Mouse (Mus musculus): ENCODE results near the gene Epp13.
"Not testable (repeated sequence)": the region's sequence is repeated elsewhere in the genome, so short reads cannot be mapped to it uniquely, and the experiment has no call there.

GRCm38 (mm10) chr7:6214691-6215090 is 37.8 kb upstream of the Epp13 start:
- not testable (repeated sequence) for TF ChIP-seq CTCF (IDR thresholded peaks at IDR 0.05; ENCODE audit: low read depth, low read length)
- TF ChIP-seq EP300 (IDR thresholded peaks at IDR 0.05; ENCODE audit: insufficient read depth, low read depth, low read length) = 0 out of 2 replicates have a peak, but pooled peaks have one; percentile 44
